Mouse (Mus musculus) R1 (cell line): ENCODE results near the gene Ube2r2.
A peak's percentile ranks its signal among the peaks of the same experiment; 100 is the strongest.

Source experiments
- DNase-seq: peaks from one replicate; pipeline ENCODE4 v3.0.0-alpha.2; 2018; ENCODE audit warnings: low read depth, low spot score

Ube2r2 gene

GRCm38 (mm10) chr4:41118706-41119292 lies 16.7 kb upstream of the Ube2r2 start:
- DNase-seq, result peak; percentile 85

- peak; percentile 100 for DNase-seq
These were observed 11.2 kb upstream of the Ube2r2 start, which contains the start of gene Nol6 for GRCm38 (mm10) chr4:41124180-41124951. Gene Nol6 (minus strand): TSS chr4:41124455.

- DNase-seq, result peak; percentile 81
These were observed 6.1 kb upstream of the Ube2r2 start for GRCm38 (mm10) chr4:41129406-41129805.

- no peak for DNase-seq
These were observed 5.7 kb upstream of the Ube2r2 start for GRCm38 (mm10) chr4:41129836-41130235.

- no peak for DNase-seq
These were observed 3.1 kb upstream of the Ube2r2 start for GRCm38 (mm10) chr4:41132471-41132870.

GRCm38 (mm10) chr4:41133529-41134291 lies 1.8 kb upstream of the Ube2r2 start:
- DNase-seq, result no peak

- DNase-seq, result peak; percentile 90
These were observed 420 bp upstream of the Ube2r2 start for GRCm38 (mm10) chr4:41134935-41135710.

GRCm38 (mm10) chr4:41136454-41136805 lies 887 bp downstream of the Ube2r2 start:
- DNase-seq, result no peak

- DNase-seq, result no peak
These were observed 1.3 kb downstream of the Ube2r2 start for GRCm38 (mm10) chr4:41136811-41137210.

- DNase-seq, result no peak
These were observed 4.8 kb downstream of the Ube2r2 start for GRCm38 (mm10) chr4:41140174-41140875.

- DNase-seq, result no peak
These were observed 7.1 kb downstream of the Ube2r2 start for GRCm38 (mm10) chr4:41142601-41143000.

GRCm38 (mm10) chr4:41149891-41150290 lies 14.3 kb downstream of the Ube2r2 start:
- DNase-seq, result peak; percentile 76

GRCm38 (mm10) chr4:41151186-41151585 lies 15.6 kb downstream of the Ube2r2 start:
- peak; percentile 69 for DNase-seq

- peak; percentile 33 for DNase-seq
These were observed 17.6 kb downstream of the Ube2r2 start for GRCm38 (mm10) chr4:41153146-41153545.

- peak; percentile 94 for DNase-seq
These were observed 21.4 kb downstream of the Ube2r2 start for GRCm38 (mm10) chr4:41156961-41157360.

- no peak for DNase-seq
These were observed 22.7 kb downstream of the Ube2r2 start for GRCm38 (mm10) chr4:41158251-41158650.

GRCm38 (mm10) chr4:41161232-41161631 lies 25.7 kb downstream of the Ube2r2 start:
- no peak for DNase-seq

GRCm38 (mm10) chr4:41164974-41165373 lies 29.4 kb downstream of the Ube2r2 start:
- DNase-seq, result peak; percentile 92

- peak; percentile 80 for DNase-seq
These were observed 30.3 kb downstream of the Ube2r2 start for GRCm38 (mm10) chr4:41165693-41166475.

GRCm38 (mm10) chr4:41170970-41171369 lies 35.4 kb downstream of the Ube2r2 start:
- DNase-seq, result no peak
